Comparison of ENCODE assay signal across 8 mouse cellular contexts in the genomic region with DNA sequence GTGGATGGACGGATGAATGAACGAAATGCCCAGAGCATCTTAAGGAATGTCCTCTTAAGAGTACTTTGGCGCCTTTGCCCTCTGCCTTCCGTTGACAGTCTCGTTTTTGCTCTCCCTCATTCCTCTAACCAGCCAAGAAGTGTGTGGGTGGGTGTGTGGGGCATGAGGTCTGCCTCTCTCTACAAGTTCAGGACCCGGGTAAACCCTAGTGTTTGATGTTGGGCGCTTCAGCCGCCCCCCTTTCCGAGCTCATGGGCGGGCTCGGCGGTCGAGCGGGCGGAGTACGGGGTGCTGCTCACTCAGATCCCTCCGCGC. TPM values are rescaled to one million over a fixed set of nuclear protein-coding genes. Genes with fewer than 3 reads are reported as not detected.
DNase-seq lines count a peak whose midpoint lies in the region; ATAC-seq and TF ChIP-seq lines count a peak whose summit lies in the region.

No protein-coding gene starts in this region.

- peaks cover 14 to 38% of the 10 kb centered on the region in 2 experiments for H3K4me1 ChIP-seq in heart, embryonic 14.5 days (ENCODE audit: control insufficient read depth in 2 of 2, insufficient read depth in 2 of 2, low read length in 2 of 2)
- H3K4me1 ChIP-seq in hindbrain, embryonic 10.5 days (replicated peaks), result peaks cover 56% of the 10 kb centered on the region
- H3K4me1 ChIP-seq in megakaryocyte, embryonic 14.5 days, result peaks cover 56% of the 10 kb centered on the region

- peak overlapping the region; percentile 68 for H3K4me2 ChIP-seq in heart, embryonic 14.5 days (ENCODE audit: low read length)

- no peak for DNase-seq in heart, adult 9 months (ENCODE audit: low spot score in 2 of 2)
- DNase-seq in Patski (ENCODE audit: low read depth, low spot score), result no peak
- no peak for DNase-seq in hindbrain, embryonic 10.5 days (ENCODE audit: low spot score)
- DNase-seq in urinary bladder, postnatal 25 days (ENCODE audit: low spot score), result no peak
- DNase-seq in spleen, postnatal 10 days (ENCODE audit: low spot score in 2 of 2), result no peak
- no peak for DNase-seq in right cerebral cortex, adult 18-20 months

- in situ Hi-C loops in Patski (cut with MboI; ENCODE audit: low pct_unique_long_range_greater_than_20kb), result loop anchor here (5.0 to 10.0 kb wide), 2 partner anchors 76 to 248 kb away; no protein-coding TSS in a partner anchor

- ATAC-seq in heart, embryonic 14.5 days (ENCODE audit: insufficient number of reproducible peaks, insufficient read depth, low FRiP score, low read depth), result no peak
- peak; percentile 7 for ATAC-seq in Patski

- 0 out of 4 replicates have a peak overlapping the region, but pooled peaks of 1 of the 2 experiments have one; percentile 97 for H3K27ac ChIP-seq in heart, embryonic 14.5 days (replicated peaks in 1 of 2; ENCODE audit: control insufficient read depth in 1 of 2, insufficient read depth in 1 of 2, low read depth in 2 of 2, low read length in 2 of 2)
- H3K27ac ChIP-seq in hindbrain, embryonic 10.5 days, result peak overlapping the region; percentile 97

- no peaks in the 10 kb centered on the region for H3K9me3 ChIP-seq in heart, embryonic 14.5 days (ENCODE audit: control insufficient read depth, low read length)
- no peaks in the 10 kb centered on the region for H3K9me3 ChIP-seq in hindbrain, embryonic 10.5 days
- H3K9me3 ChIP-seq in megakaryocyte, embryonic 14.5 days, result no peaks in the 10 kb centered on the region

- no peak for TF ChIP-seq CTCF in Patski (IDR thresholded peaks at IDR 0.05)

- peak overlapping the region; percentile 98 for H3K9ac ChIP-seq in heart, embryonic 14.5 days (ENCODE audit: low read length)

- H3K36me3 ChIP-seq in heart, embryonic 14.5 days (ENCODE audit: control insufficient read depth, insufficient read depth, low read length), result no peaks in the 10 kb centered on the region
- no peaks in the 10 kb centered on the region for H3K36me3 ChIP-seq in hindbrain, embryonic 10.5 days
- peaks cover 8% of the 10 kb centered on the region for H3K36me3 ChIP-seq in megakaryocyte, embryonic 14.5 days (replicated peaks; ENCODE audit: low read length)

- POLR2A ChIA-PET in Patski (lab: Charles Lee), result interaction anchor here (0.9 to 1.7 kb wide), 15 partner anchors 11 to 108 kb away, joined by 3 to 6 read pairs (median 3); no protein-coding TSS in a partner anchor

- H3K27me3 ChIP-seq in heart, embryonic 14.5 days (ENCODE audit: control insufficient read depth, insufficient read depth, low read length), result no peaks in the 10 kb centered on the region
- no peaks in the 10 kb centered on the region for H3K27me3 ChIP-seq in Patski
- peaks cover 7% of the 10 kb centered on the region; the same call in 1 of the 2 replicates for H3K27me3 ChIP-seq in hindbrain, embryonic 10.5 days (ENCODE audit: insufficient read depth, poor library complexity, severe bottlenecking)
- no peaks in the 10 kb centered on the region for H3K27me3 ChIP-seq in megakaryocyte, embryonic 14.5 days (replicated peaks)

- peak overlapping the region; percentile 52 to 95 for H3K4me3 ChIP-seq in heart, embryonic 14.5 days (ENCODE audit: control insufficient read depth in 1 of 2, insufficient read depth in 1 of 2, low read depth in 1 of 2, low read length in 2 of 2)
- H3K4me3 ChIP-seq in hindbrain, embryonic 10.5 days, result peak overlapping the region; percentile 92
- H3K4me3 ChIP-seq in megakaryocyte, embryonic 14.5 days (replicated peaks), result peak overlapping the region; percentile 96

- CTCF ChIA-PET in Patski (lab: Charles Lee), result interaction anchor here (0.6 to 1.8 kb wide), 7 partner anchors 18 to 109 kb away, joined by 3 to 5 read pairs (median 4); no protein-coding TSS in a partner anchor

- under 1% methylated on average over 18 of the region's 18 CpGs for WGBS in heart, embryonic 14.5 days
- under 1% methylated on average over 18 of the region's 18 CpGs for WGBS in hindbrain, embryonic 10.5 days

RNA-seq across cellular contexts. Expression of gene Notch2, which starts 0.3 kb away (rescaled TPM):
- 12.2 and 14.5 TPM in 2 replicates for polyA plus RNA-seq in heart, embryonic 14.5 days (2014; fragmentation: Nextera tagmentation; extraction: Ambion mirVana)
- polyA plus RNA-seq in Patski (2021), result 65.2 TPM
- polyA plus RNA-seq in hindbrain, embryonic 10.5 days (2016; fragmentation: Nextera tagmentation; extraction: Ambion mirVana), result 15.6 and 18.0 TPM in 2 replicates
- polyA plus RNA-seq in megakaryocyte, embryonic 14.5 days (2012; ENCODE audit: insufficient read depth, low replicate concordance), result 0.45 and 1.9 TPM in 2 replicates
